Mouse (Mus musculus): Measurements from ENCODE around the gene Tgm2. TPM values are rescaled to one million over a fixed set of nuclear protein-coding genes. Genes with fewer than 3 reads are reported as not detected.
A peak's percentile ranks its signal among the peaks of the same experiment; 100 is the strongest.

The Tgm2 gene
- polyA plus RNA-seq, 1 experiment from 2014 or later, result 123 TPM

DNA sequence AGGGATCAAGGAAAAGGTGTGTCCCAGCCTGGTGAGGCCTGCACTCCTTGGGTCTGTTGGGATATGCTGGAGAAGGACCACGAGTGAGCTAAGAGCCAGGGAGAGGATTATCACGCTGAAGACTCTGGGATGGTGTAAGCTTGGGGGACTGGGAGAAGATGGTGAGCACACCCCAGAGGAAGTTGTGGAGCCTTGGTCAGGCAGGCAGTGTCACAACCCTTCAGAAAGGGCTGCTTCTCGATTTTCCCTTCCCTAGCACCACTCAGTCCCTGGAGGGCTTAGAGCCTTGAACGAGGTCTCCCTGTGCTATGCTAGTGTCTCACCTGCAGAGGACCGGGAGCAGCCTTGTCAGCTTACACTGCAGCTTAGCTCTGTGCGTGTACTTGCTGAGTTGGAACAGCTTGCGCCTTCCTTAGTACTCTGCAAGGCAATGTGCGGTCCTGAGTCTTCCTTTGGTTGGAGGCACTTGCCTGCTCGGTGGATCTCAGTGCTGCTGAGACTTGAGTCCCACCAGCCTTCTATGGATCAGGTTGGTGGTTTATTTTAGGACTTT lies 66.3 kb downstream of the Tgm2 start:
- Histone ChIP-seq H3K4me2 (ENCODE audit: low read depth, low read length) (no peak overlapping the region), H3K27me3 (ENCODE audit: control insufficient read depth, insufficient read depth, low read length) (no peaks in the 10 kb centered on the region), H3K36me3 (ENCODE audit: control insufficient read depth, insufficient read depth, low read length) (peaks cover 13% of the 10 kb centered on the region), H3K27ac (ENCODE audit: low read length) (peak overlapping the region; percentile 85), H3K9ac (ENCODE audit: low read length) (0 out of 2 replicates have a peak overlapping the region, but pooled peaks have one; percentile 26), H3K9me3 (replicated peaks; ENCODE audit: control insufficient read depth, low read length) (no peaks in the 10 kb centered on the region), H3K4me1 (ENCODE audit: control insufficient read depth, insufficient read depth, low read length) (peaks cover 17% of the 10 kb centered on the region), H3K4me3 (replicated peaks; ENCODE audit: low read length) (no peak overlapping the region)
- 35% methylated on average over 9 of the region's 9 CpGs for WGBS
- ATAC-seq (ENCODE audit: insufficient read depth, low FRiP score), result peak; percentile 66; the same call in 1 of the 2 replicates

GRCm38 (mm10) chr2:158078971-158079370 lies 67.3 kb downstream of the Tgm2 start:
- no peak for ATAC-seq (ENCODE audit: insufficient read depth, low FRiP score)
- Histone ChIP-seq H3K27me3 (ENCODE audit: control insufficient read depth, insufficient read depth, low read length) (no peaks in the 10 kb centered on the region), H3K9ac (ENCODE audit: low read length) (no peak overlapping the region), H3K9me3 (replicated peaks; ENCODE audit: control insufficient read depth, low read length) (no peaks in the 10 kb centered on the region), H3K36me3 (ENCODE audit: control insufficient read depth, insufficient read depth, low read length) (peaks cover 13% of the 10 kb centered on the region), H3K4me3 (replicated peaks; ENCODE audit: low read length) (no peak overlapping the region), H3K27ac (ENCODE audit: low read length) (0 out of 2 replicates have a peak overlapping the region, but pooled peaks have one; percentile 5), H3K4me1 (ENCODE audit: control insufficient read depth, insufficient read depth, low read length) (peaks cover 13% of the 10 kb centered on the region), H3K4me2 (ENCODE audit: low read depth, low read length) (no peak overlapping the region)
- WGBS, result 82% methylated on average over 7 of the region's 7 CpGs

- no peak overlapping the region for H3K4me2 ChIP-seq (ENCODE audit: low read depth, low read length)
- H3K9ac ChIP-seq (ENCODE audit: low read length), result no peak overlapping the region
- H3K9me3 ChIP-seq (replicated peaks; ENCODE audit: control insufficient read depth, low read length), result no peaks in the 10 kb centered on the region
- no peak overlapping the region for H3K27ac ChIP-seq (ENCODE audit: low read length)
- H3K4me1 ChIP-seq (ENCODE audit: control insufficient read depth, insufficient read depth, low read length), result peaks cover 13% of the 10 kb centered on the region
- no peaks in the 10 kb centered on the region for H3K27me3 ChIP-seq (ENCODE audit: control insufficient read depth, insufficient read depth, low read length)
- H3K36me3 ChIP-seq (ENCODE audit: control insufficient read depth, insufficient read depth, low read length), result peaks cover 13% of the 10 kb centered on the region
- WGBS, result 52% methylated on average over 2 of the region's 2 CpGs
- ATAC-seq (ENCODE audit: insufficient read depth, low FRiP score), result no peak
- H3K4me3 ChIP-seq (replicated peaks; ENCODE audit: low read length), result no peak overlapping the region
Observed at GRCm38 (mm10) chr2:158077981-158078380, 68.3 kb downstream of the Tgm2 start.

- no peaks in the 10 kb centered on the region for H3K27me3 ChIP-seq (ENCODE audit: control insufficient read depth, insufficient read depth, low read length)
- no peak overlapping the region for H3K4me3 ChIP-seq (replicated peaks; ENCODE audit: low read length)
- no peak for ATAC-seq (ENCODE audit: insufficient read depth, low FRiP score)
- no peak overlapping the region for H3K9ac ChIP-seq (ENCODE audit: low read length)
- WGBS, result 76% methylated on average over 6 of the region's 6 CpGs
- peaks cover 13% of the 10 kb centered on the region for H3K4me1 ChIP-seq (ENCODE audit: control insufficient read depth, insufficient read depth, low read length)
- H3K9me3 ChIP-seq (replicated peaks; ENCODE audit: control insufficient read depth, low read length), result no peaks in the 10 kb centered on the region
- no peak overlapping the region; the same call in 1 of the 2 replicates for H3K27ac ChIP-seq (ENCODE audit: low read length)
- peaks cover 13% of the 10 kb centered on the region for H3K36me3 ChIP-seq (ENCODE audit: control insufficient read depth, insufficient read depth, low read length)
- no peak overlapping the region for H3K4me2 ChIP-seq (ENCODE audit: low read depth, low read length)
Observed at GRCm38 (mm10) chr2:158076690-158077089, 69.5 kb downstream of the Tgm2 start.

GRCm38 (mm10) chr2:158074835-158075234 lies 71.4 kb downstream of the Tgm2 start:
- no peak overlapping the region for H3K27ac ChIP-seq (ENCODE audit: low read length)
- peaks cover 13% of the 10 kb centered on the region for H3K36me3 ChIP-seq (ENCODE audit: control insufficient read depth, insufficient read depth, low read length)
- peaks cover 10% of the 10 kb centered on the region for H3K4me1 ChIP-seq (ENCODE audit: control insufficient read depth, insufficient read depth, low read length)
- 82% methylated on average over 5 of the region's 5 CpGs for WGBS
- H3K9ac ChIP-seq (ENCODE audit: low read length), result no peak overlapping the region
- H3K9me3 ChIP-seq (replicated peaks; ENCODE audit: control insufficient read depth, low read length), result no peaks in the 10 kb centered on the region
- no peaks in the 10 kb centered on the region for H3K27me3 ChIP-seq (ENCODE audit: control insufficient read depth, insufficient read depth, low read length)
- H3K4me2 ChIP-seq (ENCODE audit: low read depth, low read length), result no peak overlapping the region
- H3K4me3 ChIP-seq (replicated peaks; ENCODE audit: low read length), result no peak overlapping the region
- no peak for ATAC-seq (ENCODE audit: insufficient read depth, low FRiP score)

DNA sequence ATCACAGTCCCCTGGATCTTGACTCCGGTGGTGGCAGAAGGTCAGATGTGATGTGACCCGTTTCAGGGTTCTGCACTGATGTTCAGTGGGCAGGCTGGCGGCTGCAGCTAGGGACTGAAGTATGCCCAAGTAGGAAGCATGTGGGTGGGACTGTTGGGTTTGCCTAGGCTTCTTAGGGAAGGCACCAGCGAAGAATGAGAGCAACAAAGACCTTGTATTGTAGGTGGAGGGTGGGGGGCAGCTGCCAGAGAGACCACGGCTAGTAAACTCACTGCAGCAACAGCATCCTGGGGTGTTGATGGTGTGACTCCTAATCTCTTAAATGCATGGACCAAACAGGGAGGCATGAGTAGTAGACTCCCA lies 74.6 kb downstream of the Tgm2 start:
- Histone ChIP-seq H3K4me2 (ENCODE audit: low read depth, low read length) (no peak overlapping the region), H3K27ac (ENCODE audit: low read length) (no peak overlapping the region; the same call in 1 of the 2 replicates), H3K4me3 (replicated peaks; ENCODE audit: low read length) (no peak overlapping the region), H3K9me3 (replicated peaks; ENCODE audit: control insufficient read depth, low read length) (no peaks in the 10 kb centered on the region), H3K27me3 (ENCODE audit: control insufficient read depth, insufficient read depth, low read length) (no peaks in the 10 kb centered on the region), H3K9ac (ENCODE audit: low read length) (no peak overlapping the region), H3K4me1 (ENCODE audit: control insufficient read depth, insufficient read depth, low read length) (peaks cover 5% of the 10 kb centered on the region; the same call in 1 of the 2 replicates), H3K36me3 (ENCODE audit: control insufficient read depth, insufficient read depth, low read length) (peaks cover 6% of the 10 kb centered on the region)
- ATAC-seq (ENCODE audit: insufficient read depth, low FRiP score), result no peak
- WGBS, result 74% methylated on average over 5 of the region's 5 CpGs

GRCm38 (mm10) chr2:158070885-158071632 lies 75.2 kb downstream of the Tgm2 start:
- Histone ChIP-seq H3K27ac (ENCODE audit: low read length) (peak overlapping the region; percentile 49; the same call in 1 of the 2 replicates), H3K27me3 (ENCODE audit: control insufficient read depth, insufficient read depth, low read length) (no peaks in the 10 kb centered on the region), H3K4me1 (ENCODE audit: control insufficient read depth, insufficient read depth, low read length) (peaks cover 5% of the 10 kb centered on the region; the same call in 1 of the 2 replicates), H3K9ac (ENCODE audit: low read length) (no peak overlapping the region), H3K4me2 (ENCODE audit: low read depth, low read length) (no peak overlapping the region), H3K9me3 (replicated peaks; ENCODE audit: control insufficient read depth, low read length) (no peaks in the 10 kb centered on the region), H3K4me3 (replicated peaks; ENCODE audit: low read length) (no peak overlapping the region), H3K36me3 (ENCODE audit: control insufficient read depth, insufficient read depth, low read length) (peaks cover 3% of the 10 kb centered on the region; the same call in 1 of the 2 replicates)
- 60% methylated on average over 3 of the region's 3 CpGs for WGBS
- peak; percentile 56; the same call in 1 of the 2 replicates for ATAC-seq (ENCODE audit: insufficient read depth, low FRiP score)

GRCm38 (mm10) chr2:158068444-158068971 lies 77.7 kb downstream of the Tgm2 start:
- ATAC-seq (ENCODE audit: insufficient read depth, low FRiP score), result no peak
- H3K36me3 ChIP-seq (ENCODE audit: control insufficient read depth, insufficient read depth, low read length), result no peaks in the 10 kb centered on the region
- H3K27ac ChIP-seq (ENCODE audit: low read length), result no peak overlapping the region
- no peaks in the 10 kb centered on the region for H3K9me3 ChIP-seq (replicated peaks; ENCODE audit: control insufficient read depth, low read length)
- no peak overlapping the region for H3K4me2 ChIP-seq (ENCODE audit: low read depth, low read length)
- peaks cover 5% of the 10 kb centered on the region; the same call in 1 of the 2 replicates for H3K4me1 ChIP-seq (ENCODE audit: control insufficient read depth, insufficient read depth, low read length)
- H3K4me3 ChIP-seq (replicated peaks; ENCODE audit: low read length), result no peak overlapping the region
- H3K27me3 ChIP-seq (ENCODE audit: control insufficient read depth, insufficient read depth, low read length), result no peaks in the 10 kb centered on the region
- H3K9ac ChIP-seq (ENCODE audit: low read length), result no peak overlapping the region

GRCm38 (mm10) chr2:158067260-158067824 lies 78.9 kb downstream of the Tgm2 start:
- H3K4me1 ChIP-seq (ENCODE audit: control insufficient read depth, insufficient read depth, low read length), result peaks cover 5% of the 10 kb centered on the region; the same call in 1 of the 2 replicates
- H3K27ac ChIP-seq (ENCODE audit: low read length), result no peak overlapping the region
- no peaks in the 10 kb centered on the region for H3K27me3 ChIP-seq (ENCODE audit: control insufficient read depth, insufficient read depth, low read length)
- no peak overlapping the region for H3K4me3 ChIP-seq (replicated peaks; ENCODE audit: low read length)
- H3K4me2 ChIP-seq (ENCODE audit: low read depth, low read length), result no peak overlapping the region
- no peaks in the 10 kb centered on the region for H3K36me3 ChIP-seq (ENCODE audit: control insufficient read depth, insufficient read depth, low read length)
- H3K9me3 ChIP-seq (replicated peaks; ENCODE audit: control insufficient read depth, low read length), result no peaks in the 10 kb centered on the region
- no peak overlapping the region for H3K9ac ChIP-seq (ENCODE audit: low read length)
- ATAC-seq (ENCODE audit: insufficient read depth, low FRiP score), result no peak
- WGBS, result 88% methylated on average over 5 of the region's 5 CpGs

All from stomach, embryonic 16.5 days (tissue).